Mouse (Mus musculus) midbrain, embryonic 15.5 days (tissue): ENCODE measurements around the gene Slc5a10. TPM values are rescaled to one million over a fixed set of nuclear protein-coding genes. Genes with fewer than 3 reads are reported as not detected.

Source experiments
- ATAC-seq: fragments of 200-750 bp; cut with Nextera tagmentation; replicated peaks from 2 replicates; pipeline ENCODE4 v1.8.0; 2017; ENCODE audit warnings: moderate TSS enrichment
- H3K27ac ChIP-seq: fragments of 300-500 bp; sonication (generic); 2 replicates; pipeline ENCODE4 v1.5.1; 2015; ENCODE audit warnings: mild to moderate bottlenecking, inconsistent platforms
- H3K27me3 ChIP-seq: fragments of 300-500 bp; sonication (generic); replicated peaks from 2 replicates; pipeline ENCODE4 v1.6.1; 2015; ENCODE audit warnings: inconsistent platforms
- H3K36me3 ChIP-seq: fragments of 300-500 bp; sonication (generic); replicated peaks from 2 replicates; pipeline ENCODE4 v1.6.1; 2015; ENCODE audit warnings: inconsistent platforms
- H3K4me1 ChIP-seq: fragments of 300-500 bp; sonication (generic); 2 replicates; pipeline ENCODE4 v1.6.1; 2015; ENCODE audit warnings: inconsistent platforms
- H3K4me2 ChIP-seq: fragments of 300-500 bp; sonication (generic); 2 replicates; pipeline ENCODE4 v1.6.1; 2015; ENCODE audit warnings: inconsistent platforms, mild to moderate bottlenecking, moderate library complexity
- H3K4me3 ChIP-seq: fragments of 300-500 bp; sonication (generic); 2 replicates; pipeline ENCODE4 v1.5.1; 2015; ENCODE audit warnings: mild to moderate bottlenecking, inconsistent platforms
- H3K9ac ChIP-seq: fragments of 300-500 bp; sonication (generic); 2 replicates; pipeline ENCODE4 v1.6.1; 2015; ENCODE audit warnings: mild to moderate bottlenecking, inconsistent platforms
- H3K9me3 ChIP-seq: fragments of 300-500 bp; sonication (generic); 2 replicates; pipeline ENCODE4 v1.6.1; 2016; ENCODE audit warnings: inconsistent platforms
- WGBS: fragments of 180-500 bp; shearing (Covaris S2); methylation state at CpG from one replicate; pipeline ENCODE4 v1.1.7; 2015; ENCODE audit warnings: mixed read lengths; 5-methylcytosine and 5-hydroxymethylcytosine counted together
- polyA plus RNA-seq: library from polyadenylated mRNA; unstranded; fragments of >200 nt; fragmentation: Nextera tagmentation; extraction: Ambion mirVana; gene quantifications from 2 replicates; pipeline ENCODE4 v1.2.1, GENCODE M21; 2015

Slc5a10 gene
- polyA plus RNA-seq, 1 experiment from 2014 or later, result not detected

DNA sequence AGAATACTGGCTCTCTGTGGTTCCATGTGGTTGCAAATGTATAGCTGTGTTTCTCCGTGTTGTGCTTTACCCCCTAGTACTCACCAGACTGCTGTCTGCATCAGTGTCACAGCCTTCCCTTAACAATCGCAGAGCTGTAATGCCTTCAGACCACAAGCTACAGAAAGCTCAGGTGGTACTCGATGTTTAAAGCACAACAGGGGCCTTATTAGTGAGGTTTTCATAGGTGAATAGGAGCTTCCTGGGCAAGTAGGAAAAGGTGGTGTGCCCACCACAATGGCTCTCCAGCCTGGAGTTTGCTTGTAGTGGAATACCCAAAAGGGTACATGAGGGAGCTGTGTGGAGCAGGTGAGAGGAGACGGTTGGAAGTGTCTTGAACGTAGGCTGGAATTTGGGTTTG lies 68.4 kb downstream of the Slc5a10 start:
- H3K4me1 ChIP-seq, result no peaks in the 10 kb centered on the region
- no peaks in the 10 kb centered on the region for H3K9me3 ChIP-seq
- no peak overlapping the region for H3K4me3 ChIP-seq
- no peak overlapping the region for H3K27ac ChIP-seq
- H3K36me3 ChIP-seq, result no peaks in the 10 kb centered on the region
- ATAC-seq, result no peak
- H3K27me3 ChIP-seq, result no peaks in the 10 kb centered on the region
- H3K9ac ChIP-seq, result no peak overlapping the region
- H3K4me2 ChIP-seq, result no peak overlapping the region
- WGBS, result 90% methylated on average over 5 of the region's 5 CpGs

DNA sequence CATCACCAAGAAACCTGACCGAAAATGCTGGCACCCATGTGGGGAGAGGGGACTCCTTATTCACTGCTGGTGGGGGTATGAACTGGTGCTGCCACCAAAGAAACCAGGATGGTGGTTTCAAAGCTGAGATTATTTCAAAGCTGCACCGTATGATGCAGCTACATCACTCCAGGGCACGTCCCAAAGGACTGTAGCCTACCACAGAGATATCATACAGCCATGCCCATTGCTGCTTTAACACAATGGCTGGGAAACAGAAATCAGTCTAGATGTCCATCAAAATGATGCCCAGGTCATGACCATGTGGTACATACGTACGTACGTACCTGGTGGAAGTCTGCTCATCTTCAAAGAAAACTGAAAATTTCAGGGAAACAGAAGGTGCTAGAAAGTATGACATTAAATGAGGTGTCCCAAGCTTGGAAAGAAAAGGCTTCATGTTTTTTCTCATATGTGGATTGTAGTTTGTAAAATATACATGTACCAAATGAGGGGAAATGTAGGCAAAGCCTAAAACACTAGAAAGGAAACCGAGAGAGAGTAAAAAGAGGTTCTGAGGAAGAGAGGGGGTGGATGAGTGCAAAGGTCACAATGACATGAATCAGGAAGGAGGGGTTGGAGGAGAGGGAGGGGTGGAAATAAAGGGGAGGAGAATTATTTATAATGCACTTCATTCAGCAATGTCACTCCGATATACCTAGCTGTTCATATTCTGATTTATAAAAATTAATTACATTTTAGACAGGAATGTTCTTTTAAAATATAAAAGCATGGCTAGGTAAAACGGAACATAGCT lies 70.0 kb downstream of the Slc5a10 start:
- 88% methylated on average over 9 of the region's 9 CpGs for WGBS
- H3K4me3 ChIP-seq, result no peak overlapping the region
- no peaks in the 10 kb centered on the region for H3K4me1 ChIP-seq
- H3K27ac ChIP-seq, result no peak overlapping the region
- H3K9ac ChIP-seq, result no peak overlapping the region
- ATAC-seq, result no peak
- H3K27me3 ChIP-seq, result no peaks in the 10 kb centered on the region
- no peaks in the 10 kb centered on the region for H3K36me3 ChIP-seq
- H3K9me3 ChIP-seq, result no peaks in the 10 kb centered on the region
- H3K4me2 ChIP-seq, result no peak overlapping the region

DNA sequence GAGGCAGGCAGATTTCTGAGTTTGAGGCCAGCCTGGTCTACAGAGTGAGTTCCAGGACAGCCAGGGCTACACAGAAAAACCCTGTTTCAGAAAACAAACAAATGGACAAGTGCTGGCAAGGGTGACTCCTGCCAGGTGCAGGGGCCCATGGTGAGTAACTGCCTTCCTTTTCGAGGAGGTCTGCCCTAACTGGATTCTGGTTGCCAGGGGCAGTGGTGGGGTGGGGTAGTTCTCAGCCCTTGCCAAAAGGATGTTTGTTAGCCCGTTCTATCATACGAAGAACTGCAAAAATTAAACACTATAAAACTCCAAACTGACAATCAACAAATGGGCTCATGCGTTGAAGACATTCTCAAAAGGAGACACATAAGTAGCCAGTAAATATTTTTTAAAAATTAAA lies 71.0 kb downstream of the Slc5a10 start:
- Histone ChIP-seq H3K9me3 (no peaks in the 10 kb centered on the region), H3K4me3 (no peak overlapping the region), H3K9ac (no peak overlapping the region), H3K4me2 (no peak overlapping the region), H3K4me1 (no peaks in the 10 kb centered on the region), H3K36me3 (no peaks in the 10 kb centered on the region), H3K27me3 (no peaks in the 10 kb centered on the region), H3K27ac (no peak overlapping the region)
- ATAC-seq, result no peak
- WGBS, result 95% methylated on average over 4 of the region's 4 CpGs

DNA sequence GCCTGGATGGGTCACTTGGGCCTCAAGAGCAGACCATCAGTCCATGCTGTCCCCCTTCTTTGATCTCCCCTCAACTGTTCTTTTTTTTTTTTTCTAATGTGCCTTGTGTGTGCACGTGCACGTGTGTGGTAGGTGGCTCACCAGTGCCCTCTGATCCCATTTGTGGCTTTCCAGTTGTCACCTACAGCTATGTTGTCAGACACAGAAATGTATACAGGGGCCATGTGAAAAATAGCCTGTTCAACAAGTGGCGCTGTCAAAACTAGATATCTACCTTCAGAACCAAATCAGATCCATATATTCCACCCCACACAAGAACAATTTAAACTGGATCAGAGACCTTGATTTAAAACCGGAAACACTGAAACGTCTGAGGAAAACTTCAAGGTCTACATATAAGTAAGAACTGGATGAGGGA lies 71.5 kb downstream of the Slc5a10 start:
- Histone ChIP-seq H3K4me1 (no peaks in the 10 kb centered on the region), H3K9ac (no peak overlapping the region), H3K4me2 (no peak overlapping the region), H3K36me3 (no peaks in the 10 kb centered on the region), H3K4me3 (no peak overlapping the region), H3K27ac (no peak overlapping the region), H3K27me3 (no peaks in the 10 kb centered on the region), H3K9me3 (no peaks in the 10 kb centered on the region)
- no peak for ATAC-seq
- WGBS, result 92% methylated on average over 5 of the region's 5 CpGs

DNA sequence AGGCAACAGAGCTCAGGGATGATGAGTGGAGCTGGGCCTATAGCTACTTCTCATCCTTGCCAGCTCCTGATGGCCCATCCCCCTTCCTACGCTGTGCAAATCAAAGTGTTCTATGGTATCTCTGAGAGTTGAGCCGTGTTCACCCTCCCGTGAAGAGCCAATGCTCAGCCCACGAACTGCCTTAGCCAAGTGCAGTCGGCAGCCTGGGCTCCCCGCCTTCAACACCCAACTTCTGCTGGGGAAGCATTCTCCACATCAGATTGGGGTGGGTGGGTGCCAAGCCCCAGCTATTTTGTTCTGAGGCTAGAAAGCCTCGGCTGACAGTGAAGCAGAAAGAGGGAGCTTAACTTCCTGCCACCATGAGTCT lies 71.9 kb downstream of the Slc5a10 start:
- 79% methylated on average over 7 of the region's 7 CpGs for WGBS
- Histone ChIP-seq H3K4me3 (no peak overlapping the region), H3K27ac (no peak overlapping the region), H3K36me3 (no peaks in the 10 kb centered on the region), H3K9me3 (no peaks in the 10 kb centered on the region), H3K27me3 (no peaks in the 10 kb centered on the region), H3K4me2 (no peak overlapping the region), H3K4me1 (no peaks in the 10 kb centered on the region), H3K9ac (no peak overlapping the region)
- ATAC-seq, result no peak

DNA sequence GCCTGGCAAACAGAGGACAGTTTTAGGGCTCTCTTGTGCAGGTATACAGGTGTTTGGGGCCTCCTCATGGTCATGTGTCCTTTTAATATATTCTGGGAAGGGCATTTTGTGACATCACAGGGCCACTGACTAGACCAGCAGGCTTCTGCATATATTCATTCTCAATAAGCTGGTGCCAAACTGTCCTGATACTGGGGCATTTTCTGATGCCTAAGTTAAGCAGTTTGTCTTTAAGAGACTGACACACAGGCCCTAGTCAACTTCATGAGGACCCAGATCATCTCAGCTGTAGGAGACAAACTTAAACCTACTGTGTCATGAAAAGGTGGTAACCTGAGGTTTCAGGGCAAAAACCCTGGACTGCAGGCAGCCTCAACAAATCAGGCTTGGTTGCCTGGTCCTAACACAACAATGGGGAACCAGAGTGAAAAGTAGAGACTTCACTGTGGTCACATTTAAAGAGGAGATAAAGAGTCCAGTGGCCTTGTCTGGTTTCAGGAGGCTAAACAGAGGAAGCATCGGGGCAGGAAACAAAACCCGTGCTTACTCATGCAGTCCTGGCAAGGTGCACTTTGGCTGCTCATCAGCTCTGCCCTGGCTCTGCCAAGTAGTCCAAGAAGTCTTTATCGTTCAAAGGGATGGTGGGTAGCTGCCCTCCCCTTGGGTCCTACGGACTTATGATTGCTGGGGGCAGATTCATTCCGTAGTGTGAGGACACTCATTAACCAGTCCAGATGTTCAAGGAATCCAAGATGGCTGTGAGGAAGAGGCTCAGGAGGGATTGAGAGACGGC lies 72.5 kb downstream of the Slc5a10 start:
- Histone ChIP-seq H3K9me3 (no peaks in the 10 kb centered on the region), H3K9ac (no peak overlapping the region)

DNA sequence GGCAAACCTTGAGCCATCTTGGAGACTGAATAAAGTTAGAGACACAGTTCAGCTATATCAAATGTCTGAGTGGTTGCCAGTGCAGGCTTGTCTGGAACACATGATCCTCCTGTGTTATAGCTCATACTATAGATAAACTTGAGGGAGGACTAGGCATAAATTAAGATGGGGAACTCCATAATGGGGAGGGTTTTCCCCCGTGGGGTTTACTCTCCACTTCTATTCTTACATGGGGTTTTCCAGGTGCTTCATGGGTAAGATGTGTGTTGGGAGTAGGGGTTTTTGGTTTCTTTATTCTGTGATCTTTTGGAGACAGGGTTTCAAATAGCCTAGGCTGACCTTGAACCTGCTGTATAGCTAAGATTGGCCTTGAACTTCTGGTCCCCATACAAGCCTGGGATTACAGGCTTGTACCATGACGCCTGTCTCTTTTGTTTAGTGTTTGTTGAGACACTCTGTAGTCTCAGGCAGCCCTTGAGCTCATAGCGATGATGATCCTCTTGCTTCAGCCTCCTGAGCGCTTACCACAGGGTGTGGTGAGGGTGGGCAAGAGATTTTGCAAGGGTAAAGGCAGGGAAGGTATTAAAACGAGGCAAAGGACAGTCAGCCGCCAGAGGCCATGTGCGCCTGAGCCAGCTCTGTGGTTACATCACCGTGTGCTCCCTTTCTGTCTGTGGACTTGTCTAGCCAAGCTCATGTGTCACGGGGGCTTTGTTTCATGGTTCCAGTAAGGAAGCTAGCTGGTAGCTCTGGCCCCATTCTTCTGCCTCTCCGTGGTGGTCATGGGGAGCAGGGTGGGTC lies 73.3 kb downstream of the Slc5a10 start:
- no peak overlapping the region for H3K4me3 ChIP-seq
- H3K36me3 ChIP-seq, result no peaks in the 10 kb centered on the region
- no peaks in the 10 kb centered on the region for H3K9me3 ChIP-seq
- H3K27ac ChIP-seq, result no peak overlapping the region
- 70% methylated on average over 10 of the region's 10 CpGs for WGBS
- ATAC-seq, result no peak
- no peak overlapping the region for H3K4me2 ChIP-seq
- no peaks in the 10 kb centered on the region for H3K4me1 ChIP-seq
- H3K9ac ChIP-seq, result no peak overlapping the region
- no peaks in the 10 kb centered on the region for H3K27me3 ChIP-seq

More for the DNA sequence above, 72.5 kb downstream of the Slc5a10 start:
- no peak overlapping the region for H3K27ac ChIP-seq
- H3K36me3 ChIP-seq, result no peaks in the 10 kb centered on the region
- H3K4me1 ChIP-seq, result no peaks in the 10 kb centered on the region
- no peaks in the 10 kb centered on the region for H3K27me3 ChIP-seq
- no peak for ATAC-seq
- no peak overlapping the region for H3K4me2 ChIP-seq
- WGBS, result 81% methylated on average over 6 of the region's 6 CpGs
- H3K4me3 ChIP-seq, result no peak overlapping the region

DNA sequence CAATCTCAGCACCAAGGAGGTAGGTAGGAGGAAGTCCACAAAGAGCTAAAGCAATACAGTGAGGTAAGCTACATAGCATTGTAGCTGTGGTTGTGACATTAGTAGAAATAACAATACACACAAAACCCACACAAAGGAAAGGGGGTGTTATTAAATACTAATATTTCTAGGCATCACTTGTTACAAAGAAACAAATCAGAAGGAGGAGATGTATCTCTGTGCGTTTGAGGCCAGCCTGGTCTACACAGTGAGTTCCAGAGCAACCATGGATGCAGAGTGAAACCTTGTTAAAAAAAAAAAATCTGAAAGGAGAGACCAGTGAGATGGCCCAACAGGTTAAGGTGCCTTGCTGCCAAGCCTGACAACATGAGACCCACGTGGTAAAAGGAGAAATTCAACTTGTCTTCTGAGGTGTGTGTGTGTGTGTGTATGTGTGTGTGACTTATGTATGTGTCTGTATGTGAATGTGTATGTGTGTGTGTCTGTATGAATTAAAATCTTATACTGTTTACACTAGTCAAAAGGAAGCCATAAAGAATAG lies 74.1 kb downstream of the Slc5a10 start:
- 57% methylated on average over 2 of the region's 2 CpGs for WGBS
- no peak overlapping the region for H3K9ac ChIP-seq
- H3K9me3 ChIP-seq, result no peaks in the 10 kb centered on the region
- H3K4me2 ChIP-seq, result no peak overlapping the region
- H3K4me1 ChIP-seq, result no peaks in the 10 kb centered on the region
- H3K27ac ChIP-seq, result no peak overlapping the region
- H3K36me3 ChIP-seq, result no peaks in the 10 kb centered on the region
- no peak for ATAC-seq
- H3K4me3 ChIP-seq, result no peak overlapping the region
- no peaks in the 10 kb centered on the region for H3K27me3 ChIP-seq

DNA sequence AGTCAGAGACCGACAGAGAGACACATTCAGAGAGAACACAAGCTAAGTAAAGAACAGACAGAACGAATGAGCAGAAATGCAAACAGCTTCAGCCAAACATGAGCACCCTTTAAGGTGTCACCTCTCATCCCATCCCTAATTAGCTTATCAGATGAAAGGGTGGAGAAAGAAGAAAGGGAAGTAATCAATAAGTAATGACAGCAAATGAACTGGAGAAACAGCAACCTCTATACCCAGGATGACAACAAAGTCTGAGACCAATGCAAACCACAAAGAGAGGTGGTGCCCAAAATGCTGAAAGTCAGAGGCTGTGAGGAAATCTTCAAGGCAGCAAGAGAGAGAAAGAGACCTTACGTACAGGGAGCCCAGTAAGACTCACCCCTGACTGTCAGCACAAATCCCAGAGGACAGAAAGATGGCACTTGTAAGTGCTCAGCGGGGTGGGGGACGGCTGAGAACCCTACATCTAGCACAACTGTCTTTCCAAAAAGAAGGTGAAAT lies 75.2 kb downstream of the Slc5a10 start:
- ATAC-seq, result no peak
- no peak overlapping the region for H3K4me3 ChIP-seq
- H3K4me2 ChIP-seq, result no peak overlapping the region
- H3K9me3 ChIP-seq, result no peaks in the 10 kb centered on the region
- no peaks in the 10 kb centered on the region for H3K4me1 ChIP-seq
- no peaks in the 10 kb centered on the region for H3K27me3 ChIP-seq
- H3K36me3 ChIP-seq, result no peaks in the 10 kb centered on the region
- 78% methylated on average over 5 of the region's 5 CpGs for WGBS
- no peak overlapping the region for H3K9ac ChIP-seq
- no peak overlapping the region for H3K27ac ChIP-seq

DNA sequence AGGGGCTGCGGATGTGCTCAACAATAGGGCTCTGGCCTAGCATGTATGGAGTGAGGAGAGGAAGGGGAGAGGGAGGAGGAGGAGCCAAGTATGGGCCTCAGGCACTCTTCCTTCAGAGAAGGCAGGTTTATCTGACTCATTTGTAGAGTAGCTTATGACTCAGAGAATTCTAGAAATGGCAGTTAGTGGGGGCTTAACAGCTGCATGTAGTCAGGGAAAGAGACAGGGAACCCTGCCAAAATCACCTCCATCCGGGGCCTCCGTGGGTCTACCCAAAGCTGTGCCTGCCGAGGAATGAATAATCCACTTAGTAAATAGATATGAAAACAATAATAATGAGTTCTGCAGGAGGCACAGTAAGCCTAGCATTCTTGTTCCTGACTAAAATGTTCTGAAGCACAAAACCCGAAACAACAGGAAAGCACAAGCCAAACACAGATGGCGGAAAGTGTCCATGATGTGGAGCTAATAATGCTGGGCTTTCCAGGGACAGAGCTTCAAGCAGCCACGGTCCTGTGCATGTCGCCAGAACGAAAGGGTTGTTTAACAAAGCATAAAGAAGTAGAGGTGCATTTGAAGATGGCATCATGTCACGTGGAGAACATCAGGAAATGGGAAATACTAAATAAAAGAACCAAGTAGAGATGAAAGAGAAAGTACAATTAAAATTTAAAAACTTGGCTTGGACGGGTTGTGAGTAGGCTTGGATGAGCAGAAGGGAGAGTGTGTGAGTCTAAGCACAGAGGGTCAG lies 75.9 kb downstream of the Slc5a10 start:
- no peak for ATAC-seq
- WGBS, result 68% methylated on average over 11 of the region's 11 CpGs
- H3K9me3 ChIP-seq, result no peaks in the 10 kb centered on the region

DNA sequence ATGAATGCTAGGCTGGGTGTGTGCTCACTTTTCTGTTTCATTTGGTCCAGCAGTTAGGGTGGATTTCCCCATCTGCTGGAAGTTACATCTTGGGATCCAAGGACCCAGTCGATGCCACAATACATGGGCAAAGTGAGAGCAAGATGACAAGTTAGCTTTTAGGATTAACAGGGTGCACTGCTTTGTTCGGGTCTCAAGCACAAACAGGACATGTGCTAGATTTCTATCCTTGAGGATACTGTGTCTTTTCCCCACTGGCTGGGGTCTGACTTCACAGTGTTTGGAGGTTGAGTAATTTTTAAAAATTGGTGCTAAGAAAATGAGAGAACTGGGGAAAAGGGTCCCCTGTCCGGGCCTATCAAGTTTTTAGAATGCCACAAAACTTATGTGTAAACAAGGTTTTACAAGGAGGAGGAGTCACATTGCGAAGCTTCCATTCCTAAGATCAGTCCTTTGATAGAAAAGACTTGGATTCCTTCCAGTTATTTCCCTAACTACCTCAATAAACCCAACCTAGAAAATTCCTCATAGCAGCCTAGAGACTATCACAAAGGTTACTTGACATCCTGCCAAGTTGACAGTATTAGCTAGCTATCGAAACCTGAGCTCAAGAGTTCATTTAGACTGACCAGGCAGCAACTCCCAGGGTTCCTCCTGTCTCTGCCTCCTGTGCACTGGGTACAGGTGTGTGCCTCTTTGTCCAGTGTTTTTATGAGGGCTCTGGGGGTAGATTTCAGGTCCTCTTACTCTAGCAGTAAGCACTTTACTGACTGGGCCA lies 77.3 kb downstream of the Slc5a10 start:
- WGBS, result 78% methylated on average over 5 of the region's 5 CpGs

More for the DNA sequence above, 75.9 kb downstream of the Slc5a10 start:
- Histone ChIP-seq H3K27me3 (no peaks in the 10 kb centered on the region), H3K4me1 (no peaks in the 10 kb centered on the region), H3K36me3 (no peaks in the 10 kb centered on the region), H3K4me2 (no peak overlapping the region), H3K9ac (no peak overlapping the region), H3K27ac (no peak overlapping the region), H3K4me3 (no peak overlapping the region)

More for the DNA sequence above, 77.3 kb downstream of the Slc5a10 start:
- Histone ChIP-seq H3K4me3 (no peak overlapping the region), H3K4me1 (no peaks in the 10 kb centered on the region), H3K27ac (no peak overlapping the region), H3K9ac (no peak overlapping the region), H3K9me3 (no peaks in the 10 kb centered on the region), H3K36me3 (no peaks in the 10 kb centered on the region), H3K4me2 (no peak overlapping the region), H3K27me3 (no peaks in the 10 kb centered on the region)
- ATAC-seq, result no peak
